ENCODE assay signal across 28 mouse cellular contexts in genomic region chr6:13691657-13692294, GRCm38 (mm10). TPM values are rescaled to one million over a fixed set of nuclear protein-coding genes. Genes with fewer than 3 reads are reported as not detected.
DNase-seq lines count a peak whose midpoint lies in the region; ATAC-seq and TF ChIP-seq lines count a peak whose summit lies in the region.
"Had no signal": no experiment of that assay in that cellular context is flagged by ENCODE, and none has a peak within 500 bp of the region (broad histone marks: within the 10 kb centered on the region; RNA-seq: fewer than 3 reads in every experiment).

No protein-coding gene starts in this region.

- peak; percentile 93 for ATAC-seq in frontal cortex, adult (ENCODE audit: low TSS enrichment)
- ATAC-seq: forebrain, embryonic 15.5 days; liver, postnatal 0 days had no signal

- H3K4me3 ChIP-seq in left cerebral cortex, adult 2 months, result no peak overlapping the region
- H3K4me3 ChIP-seq in macrophage (ENCODE audit: inconsistent target), result no peak overlapping the region
- H3K4me3 ChIP-seq: embryonic facial prominence, embryonic 12.5 days; forebrain, embryonic 15.5 days; hindbrain, embryonic 13.5 days; limb, embryonic 12.5 days; neural tube, embryonic 15.5 days; stomach, embryonic 15.5 days had no signal

- 33% methylated on average over 2 of the region's 2 CpGs for WGBS in macrophage (ENCODE audit: missing documents)

- H3K79me2 ChIP-seq in macrophage (ENCODE audit: inconsistent target), result no peaks in the 10 kb centered on the region

- no peak for TF ChIP-seq CTCF in left cerebral cortex, adult 2 months (IDR thresholded peaks at IDR 0.05)

- intact Hi-C loops in left cerebral cortex, adult 2 months (cut with DNase I), result no loop called here

- DNase-seq in frontal cortex, adult 2 months (ENCODE audit: extremely low spot score in 1 of 2, low spot score in 1 of 2), result no peak
- no peak for DNase-seq in left cerebral cortex, adult 2 months (ENCODE audit: extremely low spot score in 1 of 2, low spot score in 2 of 2)
- no peak for DNase-seq in left cerebral cortex, adult 8-10 months (ENCODE audit: low spot score in 2 of 2)
- peak; percentile 5 for DNase-seq in skeletal muscle tissue, adult 2 months (ENCODE audit: low read depth, low spot score)
- no peak for DNase-seq in cerebellum, postnatal 36 days
- DNase-seq in right cerebral cortex, postnatal 4 days, result no peak
- DNase-seq: adrenal gland, postnatal 25 days; cerebellum, adult 18-20 months; cerebellum, postnatal 14 days; embryo, embryonic 11 days; gastrocnemius, postnatal 14 days; heart, postnatal 36 days; kidney, adult 11 months; kidney, postnatal 14 days; layer of hippocampus, adult 9-11 months; liver, postnatal 0 days; lung, postnatal 36 days; midbrain, embryonic 14.5 days; right cerebral cortex, postnatal 25 days; thymus, postnatal 14 days had no signal

- H3K36me3 ChIP-seq in macrophage (ENCODE audit: inconsistent target), result no peaks in the 10 kb centered on the region
- H3K36me3 ChIP-seq: embryonic facial prominence, embryonic 12.5 days; forebrain, embryonic 15.5 days; hindbrain, embryonic 13.5 days; limb, embryonic 12.5 days; neural tube, embryonic 15.5 days; stomach, embryonic 15.5 days had no signal

- H3K27ac ChIP-seq in left cerebral cortex, adult 2 months, result peak overlapping the region; percentile 19; the same call in 1 of the 2 replicates
- peak overlapping the region; percentile 58 for H3K27ac ChIP-seq in macrophage
- H3K27ac ChIP-seq: embryonic facial prominence, embryonic 12.5 days; forebrain, embryonic 15.5 days; hindbrain, embryonic 13.5 days; limb, embryonic 12.5 days; neural tube, embryonic 15.5 days; stomach, embryonic 15.5 days had no signal

RNA-seq across cellular contexts. Expression of gene Bmt2, which starts 14.0 kb away (rescaled TPM):
- polyA plus RNA-seq in frontal cortex, adult 2 months (2012; rRNA removed), result 14.6 and 15.9 TPM in 2 replicates
- 10 to 100 TPM; 25.6 to 26.4 TPM for total RNA-seq in left cerebral cortex, adult 2 months (2021)
- total RNA-seq in left cerebral cortex, adult 8-10 months (2022), result 10 to 100 TPM; 20.9 to 23.5 (median 22.8) TPM
- total RNA-seq in macrophage (2018; cell fraction: chromatin; rRNA removed), result 100 to 1,000 TPM in 8 of 26 experiments, 10 to 100 TPM in 18; 17.0 to 171 (median 63.7) TPM
- 10 to 100 TPM; 30.3 to 89.0 (median 53.8) TPM for total RNA-seq in macrophage (2018; cell fraction: cytosol; rRNA removed)
- total RNA-seq in macrophage (2018; cell fraction: nucleus; rRNA removed), result 100 to 1,000 TPM in 12 of 26 experiments, 10 to 100 TPM in 14; 37.6 to 225 (median 98.7) TPM
- 18.7 to 39.1 TPM (median 18.9 TPM) in 3 replicates for polyA plus RNA-seq in macrophage (2018)
